Mouse (Mus musculus): Measurements from ENCODE around the gene BC004004.

- no peak for TF ChIP-seq CTCF (IDR thresholded peaks at IDR 0.05; ENCODE audit: low read depth, low read length)
- TF ChIP-seq GATA2 (IDR thresholded peaks at IDR 0.05; ENCODE audit: borderline replicate concordance, low read depth, low read length) = no peak
- no peak for TF ChIP-seq POLR2AphosphoS5 (IDR thresholded peaks at IDR 0.05; ENCODE audit: insufficient replicate concordance, low read depth, low read length)
- no peak for TF ChIP-seq GATA1 (IDR thresholded peaks at IDR 0.05; ENCODE audit: borderline replicate concordance, low read length)
- no peak for TF ChIP-seq TAL1 (conservative IDR thresholded peaks at IDR 0.05; ENCODE audit: low read depth, low read length)
Measured at GRCm38 (mm10) chr17:29341591-29342003, 73.0 kb downstream of the BC004004 start.

All from G1E (cell line).